Mouse (Mus musculus): ENCODE measurements around the gene Pip5k1c. TPM values are rescaled to one million over a fixed set of nuclear protein-coding genes. Genes with fewer than 3 reads are reported as not detected.

Pip5k1c gene
- 52.4 TPM for polyA plus RNA-seq (2017; shearing (Covaris generic))

GRCm38 (mm10) chr10:81292554-81293333, at the start of gene Pip5k1c:
Pip5k1c (plus strand) TSS chr10:81292963.

GRCm38 (mm10) chr10:81252424-81253419, 40.0 kb upstream of the Pip5k1c start, which contains the start of gene Matk:
Matk (plus strand) TSS chr10:81252935.

GRCm38 (mm10) chr10:81266211-81267105, 26.3 kb upstream of the Pip5k1c start, which contains the start of the genes Mrpl54 and Apba3:
Mrpl54 (minus strand) TSS chr10:81266934.
Apba3 (plus strand) TSS chr10:81266960.

GRCm38 (mm10) chr10:81291511-81292104, 1.2 kb upstream of the Pip5k1c start, which contains the start of gene Tjp3:
Tjp3 (minus strand) TSS chr10:81291581.

GRCm38 (mm10) chr10:81320550-81321347, 28.0 kb downstream of the Pip5k1c start, which contains the start of gene Cactin:
Cactin (plus strand) TSS chr10:81321103.

GRCm38 (mm10) chr10:81328386-81328785, 35.6 kb downstream of the Pip5k1c start, which contains the start of gene Tbxa2r:
Tbxa2r (plus strand) TSS chr10:81328731.

GRCm38 (mm10) chr10:81342686-81343505, 50.1 kb downstream of the Pip5k1c start, which contains the start of gene Gipc3:
Gipc3 (minus strand) TSS chr10:81343266.

GRCm38 (mm10) chr10:81350351-81351063, 57.7 kb downstream of the Pip5k1c start, which contains the start of gene Hmg20b:
Hmg20b (minus strand) TSS chr10:81350480.

GRCm38 (mm10) chr10:81356991-81357844, 64.5 kb downstream of the Pip5k1c start, which contains the start of gene Mfsd12:
Mfsd12 (plus strand) TSS chr10:81357491.

GRCm38 (mm10) chr10:81365672-81366476, 73.1 kb downstream of the Pip5k1c start, which contains the start of gene 4930404N11Rik:
4930404N11Rik (minus strand) TSS chr10:81365816.

Other genes with a start within 250 kb of the Pip5k1c start
- 124 TPM for gene Sgta, start 232.8 kb upstream of the Pip5k1c start, polyA plus RNA-seq (2017; shearing (Covaris generic))
- 17.8 TPM for gene Thop1, start 222.9 kb upstream of the Pip5k1c start, polyA plus RNA-seq (2017; shearing (Covaris generic))
- gene Creb3l3, start 194.1 kb upstream of the Pip5k1c start, polyA plus RNA-seq (2017; shearing (Covaris generic)): not detected
- gene Map2k2, start 187.0 kb upstream of the Pip5k1c start, polyA plus RNA-seq (2017; shearing (Covaris generic)): 51.7 TPM
- gene Zbtb7a, start 157.7 kb upstream of the Pip5k1c start, polyA plus RNA-seq (2017; shearing (Covaris generic)): 43.0 TPM
- gene Pias4, start 125.0 kb upstream of the Pip5k1c start, polyA plus RNA-seq (2017; shearing (Covaris generic)): 51.7 TPM
- gene Eef2, start 116.3 kb upstream of the Pip5k1c start, polyA plus RNA-seq (2017; shearing (Covaris generic)): 783 TPM
- gene Dapk3, start 110.0 kb upstream of the Pip5k1c start, polyA plus RNA-seq (2017; shearing (Covaris generic)): 6.7 TPM
- not detected for gene 4930442H23Rik, start 109.1 kb upstream of the Pip5k1c start, polyA plus RNA-seq (2017; shearing (Covaris generic))
- 0.22 TPM for gene Nmrk2, start 90.9 kb upstream of the Pip5k1c start, polyA plus RNA-seq (2017; shearing (Covaris generic))
- gene Atcay, start 62.1 kb upstream of the Pip5k1c start, polyA plus RNA-seq (2017; shearing (Covaris generic)): 10.3 TPM
- gene Zfr2, start 59.8 kb upstream of the Pip5k1c start, polyA plus RNA-seq (2017; shearing (Covaris generic)): 5.8 TPM
- gene Matk, start 40.0 kb upstream of the Pip5k1c start, polyA plus RNA-seq (2017; shearing (Covaris generic)): 166 TPM
- gene Mrpl54, start 26.0 kb upstream of the Pip5k1c start, polyA plus RNA-seq (2017; shearing (Covaris generic)): 109 TPM
- gene Apba3, start 26.0 kb upstream of the Pip5k1c start, polyA plus RNA-seq (2017; shearing (Covaris generic)): 68.0 TPM
- 28.8 TPM for gene Tjp3, start 1.4 kb upstream of the Pip5k1c start, polyA plus RNA-seq (2017; shearing (Covaris generic))
- gene Cactin, start 28.1 kb downstream of the Pip5k1c start, polyA plus RNA-seq (2017; shearing (Covaris generic)): 39.4 TPM
- gene Tbxa2r, start 35.8 kb downstream of the Pip5k1c start, polyA plus RNA-seq (2017; shearing (Covaris generic)): 67.8 TPM
- 0.16 TPM for gene Gipc3, start 50.3 kb downstream of the Pip5k1c start, polyA plus RNA-seq (2017; shearing (Covaris generic))
- 36.0 TPM for gene Hmg20b, start 57.5 kb downstream of the Pip5k1c start, polyA plus RNA-seq (2017; shearing (Covaris generic))
- 1.9 TPM for gene Mfsd12, start 64.5 kb downstream of the Pip5k1c start, polyA plus RNA-seq (2017; shearing (Covaris generic))
- 1.8 TPM for gene 4930404N11Rik, start 72.9 kb downstream of the Pip5k1c start, polyA plus RNA-seq (2017; shearing (Covaris generic))
- gene Fzr1, start 85.6 kb downstream of the Pip5k1c start, polyA plus RNA-seq (2017; shearing (Covaris generic)): 27.4 TPM
- 52.8 TPM for gene Dohh, start 91.5 kb downstream of the Pip5k1c start, polyA plus RNA-seq (2017; shearing (Covaris generic))
- gene Gm48551, start 91.5 kb downstream of the Pip5k1c start, polyA plus RNA-seq (2017; shearing (Covaris generic)): 6.0 TPM
- gene Gm48552, start 96.0 kb downstream of the Pip5k1c start, polyA plus RNA-seq (2017; shearing (Covaris generic)): 1.4 TPM
- 7.1 TPM for gene Smim24, start 100.1 kb downstream of the Pip5k1c start, polyA plus RNA-seq (2017; shearing (Covaris generic))
- gene Nfic, start 162.7 kb downstream of the Pip5k1c start, polyA plus RNA-seq (2017; shearing (Covaris generic)): 25.4 TPM
- gene Celf5, start 189.7 kb downstream of the Pip5k1c start, polyA plus RNA-seq (2017; shearing (Covaris generic)): 0.60 TPM
- gene Ncln, start 203.4 kb downstream of the Pip5k1c start, polyA plus RNA-seq (2017; shearing (Covaris generic)): 144 TPM
- 78.3 TPM for gene S1pr4, start 207.2 kb downstream of the Pip5k1c start, polyA plus RNA-seq (2017; shearing (Covaris generic))
- 32.8 TPM for gene Gna15, start 231.3 kb downstream of the Pip5k1c start, polyA plus RNA-seq (2017; shearing (Covaris generic))

All from inflammation-experienced regulatory T-cells, adult 16 weeks (primary cell).